Mouse (Mus musculus): Measurements from ENCODE around the gene Orc3. TPM values are rescaled to one million over a fixed set of nuclear protein-coding genes. Genes with fewer than 3 reads are reported as not detected.
A peak's percentile ranks its signal among the peaks of the same experiment; 100 is the strongest.

The Orc3 gene
- polyA plus RNA-seq, 1 experiment from 2014 or later, result 102 TPM

DNA sequence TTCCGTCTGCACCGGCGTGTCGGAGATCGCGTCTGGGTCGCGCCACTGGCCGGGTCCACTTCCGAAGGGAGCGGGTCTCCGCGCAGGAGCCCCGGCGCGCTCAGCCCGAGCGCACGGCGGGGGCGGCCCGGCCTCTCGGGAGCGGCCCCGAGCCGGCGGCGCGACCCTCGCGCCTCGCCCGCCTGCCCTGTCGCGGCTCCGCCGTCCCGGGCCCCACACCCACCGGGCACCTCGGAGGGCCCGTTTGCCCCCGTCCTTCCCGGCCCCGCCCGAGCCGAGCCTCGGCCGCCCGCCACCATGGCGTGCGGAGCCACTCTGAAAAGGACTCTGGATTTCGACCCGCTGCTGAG is 64.0 kb downstream of the Orc3 start, which contains the start of gene Akirin2:
TSS of gene Akirin2 (plus strand) at position 190 of the 350 bp plus-strand sequence.
- H3K27me3 ChIP-seq (ENCODE audit: control insufficient read depth, insufficient read depth, low read length), result no peaks in the 10 kb centered on the region
- H3K36me3 ChIP-seq (ENCODE audit: control insufficient read depth, insufficient read depth, low read length), result no peaks in the 10 kb centered on the region
- H3K4me2 ChIP-seq (ENCODE audit: low read depth, low read length), result peak within 1 kb of the TSS; percentile 79
- H3K4me3 ChIP-seq (ENCODE audit: low read depth, low read length), result peak within 1 kb of the TSS; percentile 94
- peak within 1 kb of the TSS; percentile 93 for H3K27ac ChIP-seq (ENCODE audit: low read depth, low read length)
- H3K9me3 ChIP-seq (ENCODE audit: control insufficient read depth, low read length), result no peaks in the 10 kb centered on the region
- under 1% methylated on average over 44 of the region's 53 CpGs for WGBS
- H3K4me1 ChIP-seq (ENCODE audit: control insufficient read depth, insufficient read depth, low read length), result peaks cover 9% of the 10 kb centered on the region
- H3K9ac ChIP-seq (replicated peaks; ENCODE audit: low read depth, low read length), result peak within 1 kb of the TSS; percentile 97
- ATAC-seq (ENCODE audit: low read depth), result no peak; the same call in 1 of the 2 replicates

DNA sequence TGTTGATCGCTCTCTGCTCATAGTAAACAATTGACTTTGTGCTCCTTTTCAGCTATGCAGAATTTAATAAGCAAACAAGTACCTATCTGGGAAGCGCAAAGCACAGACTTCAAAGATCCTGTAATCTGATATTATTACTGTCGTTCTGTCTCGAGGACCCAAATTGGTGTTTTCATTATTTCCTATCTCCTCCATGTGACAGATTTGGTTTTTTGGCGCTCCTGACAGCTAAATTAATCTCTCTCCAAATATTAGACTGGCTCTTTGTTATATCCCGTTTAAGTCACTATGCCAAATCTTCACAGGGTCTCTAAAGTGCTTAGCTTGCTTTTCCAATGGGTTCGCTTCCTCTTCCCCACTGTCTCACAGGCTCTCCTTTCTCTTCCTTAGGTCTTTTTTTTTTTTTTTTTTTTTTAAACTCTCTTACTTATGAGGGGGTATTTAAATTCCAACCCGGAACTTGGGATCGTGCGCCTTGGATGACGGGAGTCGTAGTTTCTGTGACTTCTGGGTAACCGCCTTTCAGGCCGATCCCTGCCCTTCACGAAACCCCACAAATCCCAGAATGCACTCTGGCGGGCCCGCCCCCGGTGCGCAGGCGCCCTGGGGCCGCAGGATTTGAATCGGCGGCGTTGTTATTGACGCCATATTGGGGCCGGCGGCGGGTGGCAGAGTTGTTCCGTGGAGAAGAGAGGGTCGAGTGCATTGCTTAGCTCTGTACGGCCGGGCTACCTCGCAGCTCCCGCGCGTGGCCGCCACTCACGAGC is 64.6 kb downstream of the Orc3 start:
- H3K9ac ChIP-seq (replicated peaks; ENCODE audit: low read depth, low read length), result peak overlapping the region; percentile 97
- 3% methylated on average over 38 of the region's 38 CpGs for WGBS
- H3K36me3 ChIP-seq (ENCODE audit: control insufficient read depth, insufficient read depth, low read length), result no peaks in the 10 kb centered on the region
- peaks cover 5% of the 10 kb centered on the region; the same call in 1 of the 2 replicates for H3K4me1 ChIP-seq (ENCODE audit: control insufficient read depth, insufficient read depth, low read length)
- ATAC-seq (ENCODE audit: low read depth), result peak; percentile 93
- no peaks in the 10 kb centered on the region for H3K9me3 ChIP-seq (ENCODE audit: control insufficient read depth, low read length)
- H3K4me3 ChIP-seq (ENCODE audit: low read depth, low read length), result peak overlapping the region; percentile 94
- H3K27ac ChIP-seq (ENCODE audit: low read depth, low read length), result peak overlapping the region; percentile 93
- no peaks in the 10 kb centered on the region for H3K27me3 ChIP-seq (ENCODE audit: control insufficient read depth, insufficient read depth, low read length)
- H3K4me2 ChIP-seq (ENCODE audit: low read depth, low read length), result peak overlapping the region; percentile 50

DNA sequence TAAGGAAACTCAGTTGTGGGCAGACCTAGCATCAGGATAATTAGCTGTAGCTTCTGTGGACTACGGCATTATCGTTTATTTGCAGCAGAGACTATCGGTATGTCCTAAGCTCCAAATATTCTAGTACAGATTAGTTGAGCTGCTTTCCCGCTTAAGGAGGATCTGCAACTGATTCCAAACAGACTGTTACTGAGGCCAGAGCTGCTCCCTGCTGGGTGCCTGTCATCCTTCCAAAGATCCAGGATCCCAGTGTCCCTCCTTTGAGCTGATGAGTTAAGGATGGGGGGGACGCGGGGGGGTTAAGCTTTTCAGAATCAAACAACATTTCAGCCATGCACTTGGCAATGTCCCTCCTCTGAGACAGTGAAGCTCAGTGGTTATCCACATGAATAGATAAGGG is 84.8 kb downstream of the Orc3 start:
- no peak overlapping the region for H3K4me3 ChIP-seq (ENCODE audit: low read depth, low read length)
- no peak overlapping the region for H3K9ac ChIP-seq (replicated peaks; ENCODE audit: low read depth, low read length)
- no peak overlapping the region for H3K4me2 ChIP-seq (ENCODE audit: low read depth, low read length)
- H3K36me3 ChIP-seq (ENCODE audit: control insufficient read depth, insufficient read depth, low read length), result no peaks in the 10 kb centered on the region
- no peak overlapping the region for H3K27ac ChIP-seq (ENCODE audit: low read depth, low read length)
- H3K27me3 ChIP-seq (ENCODE audit: control insufficient read depth, insufficient read depth, low read length), result no peaks in the 10 kb centered on the region
- 83% methylated on average over 6 of the region's 6 CpGs for WGBS
- no peaks in the 10 kb centered on the region for H3K9me3 ChIP-seq (ENCODE audit: control insufficient read depth, low read length)
- no peaks in the 10 kb centered on the region for H3K4me1 ChIP-seq (ENCODE audit: control insufficient read depth, insufficient read depth, low read length)
- ATAC-seq (ENCODE audit: low read depth), result no peak

- Histone ChIP-seq H3K4me1 (ENCODE audit: control insufficient read depth, insufficient read depth, low read length) (no peaks in the 10 kb centered on the region), H3K9me3 (ENCODE audit: control insufficient read depth, low read length) (no peaks in the 10 kb centered on the region), H3K4me3 (ENCODE audit: low read depth, low read length) (no peak overlapping the region), H3K27me3 (ENCODE audit: control insufficient read depth, insufficient read depth, low read length) (no peaks in the 10 kb centered on the region), H3K27ac (ENCODE audit: low read depth, low read length) (no peak overlapping the region), H3K36me3 (ENCODE audit: control insufficient read depth, insufficient read depth, low read length) (no peaks in the 10 kb centered on the region), H3K4me2 (ENCODE audit: low read depth, low read length) (no peak overlapping the region), H3K9ac (replicated peaks; ENCODE audit: low read depth, low read length) (no peak overlapping the region)
- 50% methylated on average over 4 of the region's 4 CpGs for WGBS
- ATAC-seq (ENCODE audit: low read depth), result no peak
Observed at GRCm38 (mm10) chr4:34529379-34529778, 85.4 kb downstream of the Orc3 start.

DNA sequence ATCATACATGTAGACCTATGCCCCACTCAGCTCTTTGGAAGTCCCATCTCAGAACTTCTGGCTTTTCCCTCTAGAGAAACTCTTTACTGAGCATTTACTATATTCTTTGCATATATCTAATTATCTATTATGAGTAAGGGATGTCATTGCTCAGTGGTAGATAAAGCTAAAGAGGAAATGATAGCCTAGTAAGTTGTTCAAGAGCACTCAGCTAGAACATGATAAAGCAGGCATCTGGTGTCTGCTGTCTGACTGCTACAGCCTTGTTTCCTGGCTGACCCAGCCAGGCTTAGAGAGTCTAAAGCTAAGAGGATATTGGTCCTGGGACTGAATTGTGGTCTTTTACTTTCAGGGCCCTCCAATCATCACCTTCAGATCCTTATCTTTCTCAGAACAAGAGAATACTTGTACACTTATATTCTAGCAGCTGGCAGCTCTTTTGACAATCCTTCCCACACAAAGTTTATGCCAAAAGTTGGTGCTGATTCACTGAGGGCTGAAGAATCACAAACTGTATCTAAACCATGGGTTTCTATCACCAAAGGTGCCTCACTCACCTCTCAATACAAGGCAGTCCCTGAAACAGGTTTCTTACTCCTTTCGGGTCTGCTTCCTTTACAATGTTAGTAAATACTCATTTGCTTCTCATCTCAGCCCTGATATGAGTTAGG is 86.2 kb downstream of the Orc3 start:
- H3K4me2 ChIP-seq (ENCODE audit: low read depth, low read length), result no peak overlapping the region
- no peaks in the 10 kb centered on the region for H3K9me3 ChIP-seq (ENCODE audit: control insufficient read depth, low read length)
- WGBS, result 94% methylated on average over 1 of the region's 1 CpGs
- no peak overlapping the region for H3K27ac ChIP-seq (ENCODE audit: low read depth, low read length)
- no peak overlapping the region for H3K4me3 ChIP-seq (ENCODE audit: low read depth, low read length)
- no peaks in the 10 kb centered on the region for H3K4me1 ChIP-seq (ENCODE audit: control insufficient read depth, insufficient read depth, low read length)
- no peaks in the 10 kb centered on the region for H3K36me3 ChIP-seq (ENCODE audit: control insufficient read depth, insufficient read depth, low read length)
- no peak for ATAC-seq (ENCODE audit: low read depth)
- H3K27me3 ChIP-seq (ENCODE audit: control insufficient read depth, insufficient read depth, low read length), result no peaks in the 10 kb centered on the region
- no peak overlapping the region for H3K9ac ChIP-seq (replicated peaks; ENCODE audit: low read depth, low read length)

- no peaks in the 10 kb centered on the region for H3K27me3 ChIP-seq (ENCODE audit: control insufficient read depth, insufficient read depth, low read length)
- 88% methylated on average over 3 of the region's 3 CpGs for WGBS
- no peak overlapping the region for H3K4me3 ChIP-seq (ENCODE audit: low read depth, low read length)
- no peak overlapping the region for H3K27ac ChIP-seq (ENCODE audit: low read depth, low read length)
- no peaks in the 10 kb centered on the region for H3K9me3 ChIP-seq (ENCODE audit: control insufficient read depth, low read length)
- no peaks in the 10 kb centered on the region for H3K4me1 ChIP-seq (ENCODE audit: control insufficient read depth, insufficient read depth, low read length)
- no peak for ATAC-seq (ENCODE audit: low read depth)
- no peaks in the 10 kb centered on the region for H3K36me3 ChIP-seq (ENCODE audit: control insufficient read depth, insufficient read depth, low read length)
- H3K9ac ChIP-seq (replicated peaks; ENCODE audit: low read depth, low read length), result no peak overlapping the region
- H3K4me2 ChIP-seq (ENCODE audit: low read depth, low read length), result no peak overlapping the region
Observed at GRCm38 (mm10) chr4:34526771-34527170, 88.0 kb downstream of the Orc3 start.

DNA sequence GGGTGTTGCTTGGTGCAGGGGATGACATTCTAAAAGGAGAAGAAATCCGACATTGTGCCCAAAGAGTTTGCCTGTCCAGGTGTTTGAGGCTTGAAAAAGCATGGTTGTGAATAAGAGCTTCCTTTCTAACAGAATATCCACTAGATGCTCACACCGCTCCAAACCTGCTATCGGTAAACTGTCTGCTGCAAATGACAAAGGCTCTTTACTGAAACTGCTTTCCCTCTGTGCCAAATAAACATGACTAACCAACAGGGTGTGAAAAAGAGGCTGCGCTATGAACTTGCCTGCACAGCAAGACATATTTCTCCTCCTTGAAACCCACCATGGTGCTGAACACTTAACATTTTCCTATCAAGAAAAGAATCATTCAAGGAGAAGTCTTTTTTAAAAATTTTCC is 91.2 kb downstream of the Orc3 start:
- Histone ChIP-seq H3K27me3 (ENCODE audit: control insufficient read depth, insufficient read depth, low read length) (no peaks in the 10 kb centered on the region), H3K4me2 (ENCODE audit: low read depth, low read length) (no peak overlapping the region), H3K4me3 (ENCODE audit: low read depth, low read length) (no peak overlapping the region), H3K27ac (ENCODE audit: low read depth, low read length) (no peak overlapping the region), H3K9ac (replicated peaks; ENCODE audit: low read depth, low read length) (no peak overlapping the region), H3K4me1 (ENCODE audit: control insufficient read depth, insufficient read depth, low read length) (no peaks in the 10 kb centered on the region), H3K9me3 (ENCODE audit: control insufficient read depth, low read length) (no peaks in the 10 kb centered on the region), H3K36me3 (ENCODE audit: control insufficient read depth, insufficient read depth, low read length) (no peaks in the 10 kb centered on the region)
- whole genome bisulfite sequencing, result 82% methylated on average over 4 of the region's 4 CpGs
- ATAC-seq (ENCODE audit: low read depth), result no peak

GRCm38 (mm10) chr4:34522846-34523245 is 91.9 kb downstream of the Orc3 start:
- ATAC-seq (ENCODE audit: low read depth), result no peak
- no peaks in the 10 kb centered on the region for H3K36me3 ChIP-seq (ENCODE audit: control insufficient read depth, insufficient read depth, low read length)
- WGBS, result 80% methylated on average over 3 of the region's 3 CpGs
- no peak overlapping the region for H3K27ac ChIP-seq (ENCODE audit: low read depth, low read length)
- no peaks in the 10 kb centered on the region for H3K27me3 ChIP-seq (ENCODE audit: control insufficient read depth, insufficient read depth, low read length)
- H3K9ac ChIP-seq (replicated peaks; ENCODE audit: low read depth, low read length), result no peak overlapping the region
- H3K4me2 ChIP-seq (ENCODE audit: low read depth, low read length), result no peak overlapping the region
- H3K4me3 ChIP-seq (ENCODE audit: low read depth, low read length), result no peak overlapping the region
- no peaks in the 10 kb centered on the region for H3K9me3 ChIP-seq (ENCODE audit: control insufficient read depth, low read length)
- no peaks in the 10 kb centered on the region for H3K4me1 ChIP-seq (ENCODE audit: control insufficient read depth, insufficient read depth, low read length)
